Mouse (Mus musculus): ENCODE measurements around the gene Higd1a. TPM values are rescaled to one million over a fixed set of nuclear protein-coding genes. Genes with fewer than 3 reads are reported as not detected.

Higd1a gene
- polyA plus RNA-seq, 1 experiment: 68.9 TPM

GRCm38 (mm10) chr9:121860921-121861320, 2.8 kb upstream of the Higd1a start:
- no peaks in the 10 kb centered on the region; the same call in 1 of the 2 replicates for H3K4me1 ChIP-seq (ENCODE audit: control insufficient read depth, insufficient read depth, low read length)
- H3K27ac ChIP-seq (ENCODE audit: control insufficient read depth, insufficient read depth, low read depth, low read length, poor library complexity): no peak overlapping the region
- 80% methylated on average over 2 of the region's 2 CpGs for WGBS
- no peak overlapping the region for H3K4me3 ChIP-seq (replicated peaks; ENCODE audit: control insufficient read depth, low read depth, low read length)
- TF ChIP-seq CTCF (IDR thresholded peaks at IDR 0.05; ENCODE audit: control insufficient read depth, insufficient read depth, low read length) (no peak), POLR2A (IDR thresholded peaks at IDR 0.05; ENCODE audit: borderline replicate concordance, control insufficient read depth, low read depth, low read length) (no peak)

GRCm38 (mm10) chr9:121859345-121859744, 1.2 kb upstream of the Higd1a start:
- 74% methylated on average over 2 of the region's 2 CpGs for WGBS
- TF ChIP-seq POLR2A (IDR thresholded peaks at IDR 0.05; ENCODE audit: borderline replicate concordance, control insufficient read depth, low read depth, low read length) (no peak), CTCF (IDR thresholded peaks at IDR 0.05; ENCODE audit: control insufficient read depth, insufficient read depth, low read length) (no peak)
- Histone ChIP-seq H3K27ac (ENCODE audit: control insufficient read depth, insufficient read depth, low read depth, low read length, poor library complexity) (no peak overlapping the region), H3K4me1 (ENCODE audit: control insufficient read depth, insufficient read depth, low read length) (no peaks in the 10 kb centered on the region; the same call in none of the 2 replicates), H3K4me3 (replicated peaks; ENCODE audit: control insufficient read depth, low read depth, low read length) (no peak overlapping the region)

- TF ChIP-seq POLR2A (IDR thresholded peaks at IDR 0.05; ENCODE audit: borderline replicate concordance, control insufficient read depth, low read depth, low read length) (peak; percentile 86; the same call in 1 of the 2 replicates), CTCF (IDR thresholded peaks at IDR 0.05; ENCODE audit: control insufficient read depth, insufficient read depth, low read length) (peak; percentile 31; the same call in 1 of the 2 replicates)
- Histone ChIP-seq H3K27ac (ENCODE audit: control insufficient read depth, insufficient read depth, low read depth, low read length, poor library complexity) (peak overlapping the region; percentile 100), H3K4me1 (ENCODE audit: control insufficient read depth, insufficient read depth, low read length) (no peaks in the 10 kb centered on the region; the same call in none of the 2 replicates), H3K4me3 (replicated peaks; ENCODE audit: control insufficient read depth, low read depth, low read length) (peak overlapping the region; percentile 91)
- WGBS: 1% methylated on average over 70 of the region's 70 CpGs
These were observed 549 bp downstream of the Higd1a start for GRCm38 (mm10) chr9:121857474-121858152.

GRCm38 (mm10) chr9:121856649-121857416, 1.3 kb downstream of the Higd1a start:
- Histone ChIP-seq H3K4me3 (replicated peaks; ENCODE audit: control insufficient read depth, low read depth, low read length) (peak overlapping the region; percentile 91), H3K4me1 (ENCODE audit: control insufficient read depth, insufficient read depth, low read length) (no peaks in the 10 kb centered on the region; the same call in none of the 2 replicates), H3K27ac (ENCODE audit: control insufficient read depth, insufficient read depth, low read depth, low read length, poor library complexity) (peak overlapping the region; percentile 100)
- 2% methylated on average over 39 of the region's 39 CpGs for WGBS
- no peak for TF ChIP-seq POLR2A (IDR thresholded peaks at IDR 0.05; ENCODE audit: borderline replicate concordance, control insufficient read depth, low read depth, low read length)
- TF ChIP-seq CTCF (IDR thresholded peaks at IDR 0.05; ENCODE audit: control insufficient read depth, insufficient read depth, low read length): no peak

GRCm38 (mm10) chr9:121854246-121854645, 3.9 kb downstream of the Higd1a start:
- H3K27ac ChIP-seq (ENCODE audit: control insufficient read depth, insufficient read depth, low read depth, low read length, poor library complexity): no peak overlapping the region
- no peak overlapping the region for H3K4me3 ChIP-seq (replicated peaks; ENCODE audit: control insufficient read depth, low read depth, low read length)
- TF ChIP-seq CTCF (IDR thresholded peaks at IDR 0.05; ENCODE audit: control insufficient read depth, insufficient read depth, low read length) (no peak), POLR2A (IDR thresholded peaks at IDR 0.05; ENCODE audit: borderline replicate concordance, control insufficient read depth, low read depth, low read length) (no peak)
- WGBS: 89% methylated on average over 3 of the region's 3 CpGs
- no peaks in the 10 kb centered on the region; the same call in none of the 2 replicates for H3K4me1 ChIP-seq (ENCODE audit: control insufficient read depth, insufficient read depth, low read length)

- Histone ChIP-seq H3K4me3 (replicated peaks; ENCODE audit: control insufficient read depth, low read depth, low read length) (no peak overlapping the region), H3K4me1 (ENCODE audit: control insufficient read depth, insufficient read depth, low read length) (peaks cover 2% of the 10 kb centered on the region; the same call in 1 of the 2 replicates), H3K27ac (ENCODE audit: control insufficient read depth, insufficient read depth, low read depth, low read length, poor library complexity) (no peak overlapping the region)
- 59% methylated on average over 5 of the region's 5 CpGs for WGBS
- TF ChIP-seq CTCF (IDR thresholded peaks at IDR 0.05; ENCODE audit: control insufficient read depth, insufficient read depth, low read length): no peak
- no peak for TF ChIP-seq POLR2A (IDR thresholded peaks at IDR 0.05; ENCODE audit: borderline replicate concordance, control insufficient read depth, low read depth, low read length)
These were observed 10.3 kb downstream of the Higd1a start for GRCm38 (mm10) chr9:121847842-121848241.

GRCm38 (mm10) chr9:121847138-121847537, 11.0 kb downstream of the Higd1a start:
- Histone ChIP-seq H3K4me1 (ENCODE audit: control insufficient read depth, insufficient read depth, low read length) (peaks cover 2% of the 10 kb centered on the region; the same call in 1 of the 2 replicates), H3K27ac (ENCODE audit: control insufficient read depth, insufficient read depth, low read depth, low read length, poor library complexity) (no peak overlapping the region), H3K4me3 (replicated peaks; ENCODE audit: control insufficient read depth, low read depth, low read length) (no peak overlapping the region)
- 92% methylated on average over 4 of the region's 4 CpGs for WGBS
- TF ChIP-seq CTCF (IDR thresholded peaks at IDR 0.05; ENCODE audit: control insufficient read depth, insufficient read depth, low read length) (no peak), POLR2A (IDR thresholded peaks at IDR 0.05; ENCODE audit: borderline replicate concordance, control insufficient read depth, low read depth, low read length) (no peak)

- H3K4me3 ChIP-seq (replicated peaks; ENCODE audit: control insufficient read depth, low read depth, low read length): no peak overlapping the region
- TF ChIP-seq POLR2A (IDR thresholded peaks at IDR 0.05; ENCODE audit: borderline replicate concordance, control insufficient read depth, low read depth, low read length) (no peak), CTCF (IDR thresholded peaks at IDR 0.05; ENCODE audit: control insufficient read depth, insufficient read depth, low read length) (peak; percentile 57)
- no peak overlapping the region for H3K27ac ChIP-seq (ENCODE audit: control insufficient read depth, insufficient read depth, low read depth, low read length, poor library complexity)
- WGBS: 19% methylated on average over 10 of the region's 10 CpGs
- H3K4me1 ChIP-seq (ENCODE audit: control insufficient read depth, insufficient read depth, low read length): peaks cover 2% of the 10 kb centered on the region; the same call in 1 of the 2 replicates
These were observed 11.5 kb downstream of the Higd1a start for GRCm38 (mm10) chr9:121846526-121847118.

All from bone marrow, adult 2 months (tissue).